Mouse (Mus musculus): ENCODE measurements at regions not wholly inside any gene's neighbourhood (a gene's known extent, or its start where the extent isn't known, plus 50 kb on each side); places are given as distances from the start of the nearest gene placed in this dataset.

DNA sequence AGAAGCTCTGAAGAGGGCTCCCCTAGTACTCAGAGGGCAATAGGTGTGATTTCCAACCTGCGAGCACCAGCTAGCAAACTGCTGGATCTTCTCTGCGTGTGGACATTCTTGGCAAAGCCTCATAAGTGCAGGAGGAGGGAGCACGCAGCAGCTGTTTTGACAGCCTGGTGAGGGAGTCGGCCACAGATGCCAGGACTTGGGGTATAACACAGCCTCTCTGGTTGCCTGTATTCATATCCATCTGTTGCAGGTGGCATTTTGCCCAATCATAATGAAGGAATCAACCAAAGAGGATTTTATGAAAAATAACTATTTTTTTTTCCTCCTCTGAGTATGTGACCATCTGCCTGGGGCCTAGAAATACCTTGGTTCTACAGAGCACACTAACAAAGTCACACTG is 150.6 kb downstream of the Kif2b start:
- TF ChIP-seq CTCF (conservative IDR thresholded peaks at IDR 0.05; ENCODE audit: low read length) (no peak), NANOG (IDR thresholded peaks at IDR 0.05; ENCODE audit: borderline replicate concordance, low read length) (no peak), POU5F1 (IDR thresholded peaks at IDR 0.05; ENCODE audit: borderline replicate concordance, low read length) (no peak)

Measured in E14TG2a.4 (cell line).